Mouse (Mus musculus) heart, adult 2 months (tissue): Measurements from ENCODE around the gene Olfr635. TPM values are rescaled to one million over a fixed set of nuclear protein-coding genes. Genes with fewer than 3 reads are reported as not detected.
"Not testable (repeated sequence)": the region's sequence is repeated elsewhere in the genome, so short reads cannot be mapped to it uniquely, and the experiment has no call there.

Experiments used
- DNase-seq, 2 experiments: peaks; one replicate each; pipeline ENCODE4 v3.0.0; 2021
- H3K27ac ChIP-seq: fragments of 200-600 bp; 2 replicates; pipeline ENCODE4 v1.8.1; 2022
- H3K27me3 ChIP-seq: fragments of 200-500 bp; 2 replicates; pipeline ENCODE4 v1.6.1; 2012; ENCODE audit warnings: mild to moderate bottlenecking, low read length, inconsistent platforms, mixed read lengths; ENCODE audit not compliant: control insufficient read depth, insufficient read depth
- H3K36me3 ChIP-seq: fragments of 200-500 bp; 2 replicates; pipeline ENCODE4 v1.6.1; 2012; ENCODE audit warnings: low read length, inconsistent platforms; ENCODE audit not compliant: control insufficient read depth, insufficient read depth
- H3K4me1 ChIP-seq: fragments of 200-500 bp; 2 replicates; pipeline ENCODE4 v1.6.1; 2011; ENCODE audit warnings: low read length; ENCODE audit not compliant: control insufficient read depth, insufficient read depth
- H3K4me3 ChIP-seq: fragments of 200-600 bp; 2 replicates; pipeline ENCODE4 v1.8.1; 2022
- H3K79me2 ChIP-seq: fragments of 200-500 bp; replicated peaks from 2 replicates; pipeline ENCODE4 v1.6.1; 2012; ENCODE audit warnings: mild to moderate bottlenecking, inconsistent platforms, low read length, moderate library complexity, mixed read lengths; ENCODE audit not compliant: control insufficient read depth, insufficient read depth
- H3K9ac ChIP-seq: fragments of 200-500 bp; 2 replicates; pipeline ENCODE4 v1.6.1; 2012; ENCODE audit warnings: low read depth, mild to moderate bottlenecking, control low read depth, inconsistent platforms, low read length, mixed read lengths
- CTCF ChIP-seq: fragments of 200-600 bp; IDR thresholded peaks from 2 replicates; pipeline ENCODE4 v1.8.1; 2022; ENCODE audit warnings: antibody characterized with exemption, mild to moderate bottlenecking, moderate library complexity
- EP300 ChIP-seq: fragments of 200-500 bp; IDR thresholded peaks from 2 replicates; pipeline ENCODE4 v1.6.1; 2011; ENCODE audit warnings: low read depth, low read length, control low read depth; ENCODE audit not compliant: insufficient read depth
- POLR2A ChIP-seq: fragments of 200-500 bp; IDR thresholded peaks from 2 replicates; pipeline ENCODE4 v1.6.1; 2011; ENCODE audit warnings: mild to moderate bottlenecking, low read depth, low read length, control low read depth; ENCODE audit not compliant: insufficient read depth
- WGBS: fragments of 180-500 bp; shearing (Covaris S2); methylation state at CpG from one replicate; pipeline ENCODE4 v1.1.7; 2018; 5-methylcytosine and 5-hydroxymethylcytosine counted together
- intact Hi-C: fragments of 180-260 bp; cut with DNase I; formaldehyde crosslinking; loops from one replicate; pipeline ENCODE4 v1.15.1; 2025
- long read RNA-seq: library from polyadenylated mRNA; stranded (forward); transcript quantifications from one replicate; pipeline ENCODE4 v2.0.0, GENCODE M21; 2021
- polyA plus RNA-seq: library from polyadenylated mRNA; depleted of rRNA; stranded (reverse); fragments of >200 nt; gene quantifications from 2 replicates; pipeline ENCODE4 v1.2.3, GENCODE M21; 2012; rRNA removed
- total RNA-seq, 2 experiments: library from RNA; stranded (reverse); gene quantifications; 2 replicates each; pipeline ENCODE4 v1.2.3; 2021

Gene Olfr635
- total RNA-seq = not detected
- polyA plus RNA-seq = not detected in 2 replicates
- long read RNA-seq = 0 reads

GRCm38 (mm10) chr7:103970852-103971251 is at the start of gene Olfr635:
TSS of gene Olfr635 (plus strand) at chr7:103971152.
- intact Hi-C loops = no loop called here
- H3K4me3 ChIP-seq = no peak within 1 kb of the TSS
- H3K36me3 ChIP-seq = no peaks in the 10 kb centered on the region
- H3K4me1 ChIP-seq = no peaks in the 10 kb centered on the region
- TF ChIP-seq CTCF = no peak
- TF ChIP-seq POLR2A = no peak
- TF ChIP-seq EP300 = no peak
- 73% methylated on average over 1 of the region's 1 CpGs for WGBS
- H3K79me2 ChIP-seq = no peaks in the 10 kb centered on the region
- DNase-seq = no peak
- no peak within 1 kb of the TSS for H3K27ac ChIP-seq
- H3K9ac ChIP-seq = no peak within 1 kb of the TSS
- H3K27me3 ChIP-seq = no peaks in the 10 kb centered on the region

DNA sequence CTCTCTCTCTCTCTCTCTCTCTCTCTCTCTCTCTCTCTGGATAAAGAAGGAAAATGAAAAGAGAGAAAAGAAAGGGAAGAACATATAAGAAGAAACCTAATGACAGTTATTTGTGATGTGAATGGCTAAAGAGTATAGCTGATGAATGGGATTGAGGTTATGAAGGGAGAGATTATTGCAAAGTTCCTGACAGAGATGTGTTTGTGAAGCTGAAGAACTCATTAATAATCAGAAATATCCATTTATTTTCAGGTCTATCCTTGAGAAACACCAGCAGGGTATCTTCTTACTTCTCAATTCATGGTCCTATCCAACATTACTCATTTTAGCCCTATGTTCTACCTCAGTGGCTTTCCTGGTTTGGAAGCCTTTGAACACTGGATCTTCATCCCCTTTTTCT is 42.4 kb upstream of the Olfr635 start, which contains the start of gene Olfr631:
Olfr631 (plus strand) TSS at position 301 of the 400 bp plus-strand sequence.
- DNase-seq = no peak
- TF ChIP-seq CTCF = no peak
- no peak for TF ChIP-seq POLR2A
- TF ChIP-seq EP300 = no peak
- intact Hi-C loops = no loop called here
- Histone ChIP-seq H3K4me3 (no peak within 1 kb of the TSS), H3K27ac (no peak within 1 kb of the TSS), H3K4me1 (no peaks in the 10 kb centered on the region), H3K79me2 (no peaks in the 10 kb centered on the region), H3K9ac (no peak within 1 kb of the TSS), H3K36me3 (no peaks in the 10 kb centered on the region), H3K27me3 (no peaks in the 10 kb centered on the region)

DNA sequence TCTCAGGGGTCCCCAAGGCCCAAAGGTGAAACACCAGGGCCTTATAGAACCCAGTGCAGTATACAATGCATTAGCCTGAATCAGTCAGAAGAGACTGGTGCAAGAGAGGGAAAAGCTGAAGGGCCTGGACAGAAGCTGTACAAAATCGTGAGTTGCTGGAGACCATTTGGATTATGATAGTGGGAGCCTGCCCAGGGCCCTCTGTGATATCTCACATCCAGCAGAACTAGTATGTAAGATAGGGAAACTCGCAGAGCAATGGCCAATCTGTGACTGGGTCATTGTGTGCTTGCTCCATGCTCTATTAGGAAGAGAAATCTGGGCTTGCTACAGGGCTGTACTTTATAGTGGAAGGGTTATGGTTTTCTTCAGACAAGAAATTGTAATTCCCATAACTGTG is 36.7 kb upstream of the Olfr635 start, which contains the start of gene Olfr632:
Olfr632 (plus strand) TSS at position 84 of the 400 bp plus-strand sequence.
- Histone ChIP-seq H3K4me3 (no peak within 1 kb of the TSS), H3K36me3 (no peaks in the 10 kb centered on the region), H3K79me2 (no peaks in the 10 kb centered on the region), H3K27me3 (no peaks in the 10 kb centered on the region), H3K9ac (no peak within 1 kb of the TSS), H3K4me1 (no peaks in the 10 kb centered on the region), H3K27ac (no peak within 1 kb of the TSS)
- no peak for TF ChIP-seq POLR2A
- TF ChIP-seq CTCF = no peak
- no peak for TF ChIP-seq EP300
- no peak for DNase-seq
- WGBS = 32% methylated on average over 2 of the region's 2 CpGs
- intact Hi-C loops = no loop called here

DNA sequence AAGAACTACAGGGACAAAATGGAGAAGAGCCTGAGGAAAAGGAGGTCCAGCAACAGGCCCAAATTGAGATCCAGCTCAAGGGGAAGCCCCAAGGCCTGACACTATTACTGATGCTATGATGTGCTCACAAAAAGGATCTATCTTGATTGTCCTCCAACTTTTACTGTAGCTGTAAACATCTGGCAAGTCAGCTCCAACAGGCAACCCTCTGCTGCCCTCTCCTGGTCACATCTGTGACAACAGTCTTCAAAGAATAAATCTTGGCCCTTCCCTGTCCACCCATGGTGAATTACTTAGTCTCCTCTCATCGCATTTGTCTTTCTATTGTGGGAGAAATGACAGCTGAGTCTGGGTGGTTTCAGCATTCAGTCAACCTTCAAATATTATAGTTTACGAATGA is 28.2 kb upstream of the Olfr635 start:
- Histone ChIP-seq H3K9ac (no peak overlapping the region), H3K36me3 (no peaks in the 10 kb centered on the region), H3K27me3 (no peaks in the 10 kb centered on the region), H3K27ac (no peak overlapping the region), H3K79me2 (no peaks in the 10 kb centered on the region), H3K4me1 (no peaks in the 10 kb centered on the region), H3K4me3 (no peak overlapping the region)
- no peak for TF ChIP-seq EP300
- TF ChIP-seq CTCF = peak; percentile 73
- WGBS = 18% methylated on average over 2 of the region's 2 CpGs
- intact Hi-C loops = no loop called here
- DNase-seq = peak in 1 of 2 experiments; percentile 22

GRCm38 (mm10) chr7:103944137-103944536 is 26.8 kb upstream of the Olfr635 start, which contains the start of gene Olfr633:
TSS of gene Olfr633 (plus strand) at chr7:103944437.
- H3K79me2 ChIP-seq = no peaks in the 10 kb centered on the region
- H3K4me3 ChIP-seq = no peak within 1 kb of the TSS
- H3K27me3 ChIP-seq = no peaks in the 10 kb centered on the region
- no peak within 1 kb of the TSS for H3K27ac ChIP-seq
- H3K4me1 ChIP-seq = no peaks in the 10 kb centered on the region
- no peak within 1 kb of the TSS for H3K9ac ChIP-seq
- intact Hi-C loops = no loop called here
- no peak for DNase-seq
- no peaks in the 10 kb centered on the region for H3K36me3 ChIP-seq
- TF ChIP-seq POLR2A = no peak
- TF ChIP-seq CTCF = no peak
- no peak for TF ChIP-seq EP300

- H3K27ac ChIP-seq, H3K4me1 ChIP-seq, DNase-seq, H3K4me3 ChIP-seq, H3K36me3 ChIP-seq, H3K27me3 ChIP-seq, intact Hi-C loops, H3K9ac ChIP-seq, H3K79me2 ChIP-seq: not testable (repeated sequence)
- 90% methylated on average over 22 of the region's 22 CpGs for WGBS
These were observed 4.1 kb upstream of the Olfr635 start for GRCm38 (mm10) chr7:103966873-103967272.
